Mouse (Mus musculus) left cerebral cortex, adult 11 months (tissue): ENCODE measurements at regions not wholly inside any gene's neighbourhood (a gene's known extent, or its start where the extent isn't known, plus 50 kb on each side); places are given as distances from the start of the nearest gene placed in this dataset.
A peak's percentile ranks its signal among the peaks of the same experiment; 100 is the strongest.

Source experiments
- DNase-seq: peaks from one replicate; pipeline ENCODE4 v3.0.0; 2022; ENCODE audit warnings: low spot score

GRCm38 (mm10) chr1:185619011-185619410 is 164.4 kb downstream of the Slc30a10 start:
- DNase-seq: no peak

DNA sequence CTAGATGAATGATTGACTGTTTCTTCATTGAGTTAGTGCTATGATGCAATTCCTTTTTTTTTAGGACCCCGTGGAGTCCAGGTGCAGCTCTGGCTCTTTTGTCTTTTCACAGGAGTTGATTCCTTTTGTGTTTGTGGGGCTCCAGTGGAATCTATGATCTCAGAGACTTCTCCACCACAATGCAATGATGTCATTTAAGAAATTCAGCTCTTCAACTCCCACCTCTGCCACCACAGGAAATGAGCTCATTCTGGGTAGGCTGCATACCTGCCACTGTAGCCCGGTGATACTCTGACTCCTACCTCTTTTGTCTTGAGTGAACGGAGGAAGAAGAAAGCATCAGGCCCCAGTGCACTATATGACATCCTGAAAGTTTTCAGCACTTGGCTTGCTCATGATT is 173.8 kb downstream of the Slc30a10 start:
- no peak for DNase-seq

GRCm38 (mm10) chr1:185629976-185630375 is 175.3 kb downstream of the Slc30a10 start:
- no peak for DNase-seq

DNA sequence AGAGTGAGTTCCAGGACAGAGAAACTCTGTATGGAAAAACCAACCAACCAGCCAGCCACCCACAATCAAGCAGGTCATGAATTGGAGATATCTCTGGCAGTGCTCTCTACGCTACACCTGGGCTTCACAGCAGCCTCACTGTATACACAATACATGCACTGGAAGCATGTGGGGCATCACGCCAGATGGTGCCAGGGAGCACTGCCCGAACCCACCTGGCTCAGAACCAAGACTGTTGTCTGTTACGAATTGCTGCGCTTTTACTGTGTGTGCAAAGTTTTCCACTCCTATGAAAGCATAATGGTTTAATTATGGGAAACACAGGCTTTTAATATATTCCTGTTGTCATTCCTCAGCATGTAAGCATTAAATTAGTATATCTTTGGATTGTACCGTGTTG is 184.0 kb downstream of the Slc30a10 start:
- DNase-seq: no peak

DNA sequence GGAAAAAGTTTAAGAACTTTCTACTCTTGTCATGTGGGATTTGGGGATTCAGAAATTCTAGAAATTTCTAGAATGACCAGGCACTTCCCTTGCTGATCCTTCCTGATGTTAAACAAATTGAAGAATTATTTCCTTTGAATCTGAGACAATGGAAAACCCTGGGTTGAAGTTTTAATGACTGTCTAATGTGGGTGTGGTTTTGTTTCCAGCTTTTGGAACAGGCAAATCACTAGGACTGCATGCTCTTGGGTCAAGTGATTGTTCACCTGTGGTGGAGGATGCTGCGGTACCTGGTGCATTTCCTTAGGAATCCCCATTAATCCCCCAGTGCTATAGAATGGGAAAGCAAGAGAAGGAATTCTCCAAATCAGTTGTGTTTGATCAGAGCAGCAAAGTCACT is 184.8 kb downstream of the Slc30a10 start:
- no peak for DNase-seq

- no peak for DNase-seq
Measured at GRCm38 (mm10) chr1:185644026-185644425, 189.4 kb downstream of the Slc30a10 start.

- DNase-seq: no peak
Measured at GRCm38 (mm10) chr1:185648128-185648527, 193.5 kb downstream of the Slc30a10 start.

GRCm38 (mm10) chr1:185648926-185649325 is 194.3 kb downstream of the Slc30a10 start:
- no peak for DNase-seq

GRCm38 (mm10) chr1:185650926-185651325 is 196.3 kb downstream of the Slc30a10 start:
- DNase-seq: no peak

GRCm38 (mm10) chr1:185655021-185655420 is 200.4 kb downstream of the Slc30a10 start:
- DNase-seq: no peak

DNA sequence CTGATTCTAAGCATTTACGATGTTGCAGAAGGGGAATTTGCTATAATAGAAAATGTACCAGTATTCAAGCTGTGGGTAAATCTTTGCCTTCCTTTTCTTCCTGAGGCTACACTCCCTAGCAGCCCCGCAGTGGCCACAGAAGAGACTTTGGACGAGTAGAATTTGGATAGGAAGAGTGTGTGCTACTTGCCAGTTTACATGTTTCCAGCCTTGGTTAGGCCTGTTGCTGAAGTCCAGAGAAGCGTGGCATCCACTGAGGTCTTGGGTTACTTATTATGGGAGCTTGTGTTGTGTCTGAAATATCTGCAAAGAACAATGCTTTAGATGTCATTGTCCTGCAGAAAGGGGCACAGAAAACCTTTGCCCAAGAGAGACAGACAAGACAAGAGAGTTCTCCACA is 200.8 kb downstream of the Slc30a10 start:
- no peak for DNase-seq

- DNase-seq: no peak
Measured at GRCm38 (mm10) chr1:185657286-185657685, 202.6 kb downstream of the Slc30a10 start.

DNA sequence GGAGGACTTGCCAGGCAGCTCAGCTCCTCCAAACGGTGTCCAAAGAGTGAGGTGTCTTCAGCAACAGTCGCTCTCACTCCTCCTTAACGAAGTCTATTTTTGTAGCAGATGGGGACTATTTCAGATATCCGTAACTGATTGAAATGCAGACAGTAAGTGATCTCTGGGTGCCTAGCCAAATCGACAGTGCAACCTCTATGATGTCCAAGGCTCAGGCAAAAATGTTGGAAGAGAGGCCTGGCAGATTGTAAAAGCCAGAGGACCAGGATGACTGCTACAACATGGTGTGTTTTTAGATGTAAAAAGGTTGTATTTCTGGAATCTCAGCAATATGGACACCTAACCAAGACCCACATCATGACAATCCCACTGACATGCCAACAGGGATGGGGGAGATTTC is 204.8 kb downstream of the Slc30a10 start:
- no peak for DNase-seq

GRCm38 (mm10) chr1:185662336-185662735 is 207.7 kb downstream of the Slc30a10 start:
- DNase-seq: no peak

- DNase-seq: no peak
Measured at GRCm38 (mm10) chr1:185670029-185670741, 215.5 kb downstream of the Slc30a10 start.

DNA sequence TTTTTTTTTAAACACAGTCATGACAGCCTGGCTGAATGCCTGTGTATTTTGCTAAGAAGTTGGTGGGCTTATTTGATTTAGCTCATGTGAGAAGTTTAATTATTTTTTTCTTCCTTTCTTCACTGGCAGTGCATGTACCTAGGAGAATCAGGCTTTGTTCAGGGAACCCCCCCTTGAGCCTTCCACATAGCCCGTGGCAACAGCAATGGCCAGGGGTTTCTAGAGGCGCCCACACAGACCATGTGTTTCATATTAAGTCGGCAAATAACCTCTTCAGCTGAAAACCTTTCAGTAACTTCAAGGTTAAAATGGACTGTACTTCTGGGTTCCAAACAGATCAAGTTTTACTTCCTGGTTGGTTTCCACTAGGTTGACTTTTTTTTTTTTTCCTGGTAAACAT is 218.3 kb downstream of the Slc30a10 start:
- no peak for DNase-seq

GRCm38 (mm10) chr1:185675674-185676420 is 221.2 kb downstream of the Slc30a10 start:
- no peak for DNase-seq

DNA sequence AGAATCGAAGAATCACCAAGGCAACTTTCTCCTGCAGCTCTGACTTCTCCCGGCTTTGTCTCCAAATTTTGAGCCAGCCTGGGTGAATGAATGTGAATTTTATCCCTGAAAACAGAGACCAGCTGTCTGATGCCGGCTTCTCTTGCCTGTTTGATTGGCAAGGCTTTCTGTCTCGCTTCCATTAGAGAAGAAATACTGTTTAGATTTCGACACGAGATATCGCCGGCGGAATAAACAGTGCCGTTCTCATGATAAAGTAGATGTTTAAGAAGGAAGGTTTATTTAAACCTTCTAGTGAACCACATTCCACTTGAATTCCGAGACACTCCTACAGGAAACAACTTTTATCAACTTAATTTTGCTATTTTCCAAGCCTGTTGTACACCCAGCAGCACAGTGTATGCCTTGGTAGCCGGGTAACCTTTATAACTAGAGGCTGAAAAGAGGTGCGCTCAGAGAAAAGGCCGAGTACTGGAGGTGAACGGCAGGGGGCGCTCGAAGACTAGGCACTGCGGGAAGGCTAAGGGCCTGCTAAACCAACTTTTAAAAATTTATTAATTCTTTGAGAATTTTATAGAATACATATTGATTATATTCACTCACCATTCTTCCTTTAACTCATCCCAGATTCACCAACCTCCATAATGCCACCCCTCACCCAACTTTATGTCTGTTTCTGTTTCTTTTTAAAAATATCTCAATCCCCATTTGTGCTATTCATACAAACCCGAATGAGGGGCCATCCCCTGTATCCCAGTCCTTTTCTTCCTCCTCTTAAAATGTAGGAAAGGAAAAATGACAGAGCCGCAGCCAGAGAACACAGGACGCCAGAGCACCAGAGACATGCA is 227.2 kb downstream of the Slc30a10 start:
- DNase-seq: peak; percentile 51

GRCm38 (mm10) chr1:185682458-185682750 is 227.8 kb downstream of the Slc30a10 start:
- no peak for DNase-seq

DNA sequence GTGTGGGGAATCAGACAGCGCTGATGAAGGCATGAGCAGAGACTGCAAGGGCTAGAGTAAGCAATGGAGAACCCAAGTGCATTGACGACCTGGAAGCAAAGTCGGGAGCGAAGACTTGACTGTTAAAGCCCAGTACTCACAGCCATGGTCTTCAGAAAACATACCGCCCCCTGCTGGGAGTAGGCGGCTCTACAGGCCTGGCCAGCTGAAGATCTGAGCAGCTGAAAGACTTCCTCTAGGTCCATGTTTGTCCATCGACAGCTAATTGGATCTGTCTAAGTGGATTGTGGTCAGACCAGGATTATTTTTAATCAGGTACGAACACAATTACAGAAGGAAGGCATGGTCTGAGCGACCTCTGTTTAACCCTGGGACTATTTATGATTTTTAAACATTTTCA is 230.0 kb downstream of the Slc30a10 start:
- peak; percentile 11 for DNase-seq

DNA sequence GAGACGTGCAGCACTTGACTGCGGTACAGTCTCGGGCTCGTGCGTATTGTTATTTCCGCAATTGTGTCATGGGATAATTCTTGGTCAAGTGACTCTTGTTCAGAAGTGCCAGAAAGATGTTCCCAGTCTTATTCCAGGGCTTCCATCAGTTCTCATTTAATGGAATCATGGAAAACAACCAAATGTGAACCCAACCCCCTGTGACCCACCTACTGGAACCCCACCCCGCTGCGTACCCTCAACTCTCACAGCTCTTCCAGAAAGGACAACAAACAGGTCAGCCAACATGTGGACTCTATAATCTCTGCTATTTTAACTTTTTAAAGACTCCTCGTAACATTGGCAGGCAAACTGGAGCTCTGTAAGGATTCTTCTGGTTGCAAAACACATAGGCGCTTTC is 233.9 kb downstream of the Slc30a10 start:
- DNase-seq: no peak

DNA sequence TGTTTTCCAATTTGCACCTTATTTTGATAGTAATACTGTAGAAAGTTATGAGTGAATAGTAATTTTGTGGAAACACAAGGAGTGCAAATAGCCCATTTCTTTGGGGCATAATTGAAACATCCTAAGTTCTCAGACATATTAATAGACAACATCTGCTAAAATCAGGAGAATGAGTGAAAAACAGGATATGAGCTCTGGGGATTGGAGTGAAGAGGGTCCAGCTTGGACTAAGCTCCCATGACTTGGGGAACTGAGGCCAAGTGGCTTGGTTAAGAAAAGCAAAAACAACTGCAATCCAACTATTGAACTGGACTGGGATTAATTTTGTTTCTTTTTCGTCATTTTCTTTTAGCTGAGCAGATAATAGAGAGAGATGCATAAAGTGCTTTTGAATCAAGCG is 240.7 kb downstream of the Slc30a10 start:
- no peak for DNase-seq

DNA sequence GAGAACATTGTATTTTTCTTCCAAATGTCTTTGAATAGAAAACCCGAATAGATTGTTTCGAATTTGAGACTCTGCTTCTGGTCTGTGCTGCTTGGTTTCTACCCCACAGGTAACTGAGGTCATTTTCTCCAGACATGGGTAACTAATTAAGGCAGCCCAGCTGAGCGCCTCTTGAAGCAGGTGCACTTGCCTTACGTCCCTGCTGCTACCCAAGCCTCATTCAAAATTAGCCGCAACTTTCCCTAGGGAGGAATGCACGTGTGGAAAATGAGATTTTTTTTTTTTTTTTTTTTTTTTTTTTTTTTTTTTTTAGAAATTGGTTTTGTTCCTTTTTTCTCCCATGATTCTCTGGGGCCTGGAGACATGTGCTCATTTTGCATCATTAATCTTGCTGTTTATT is 245.1 kb downstream of the Slc30a10 start:
- no peak for DNase-seq
